Mouse (Mus musculus): ENCODE data around the gene Olfr1000. TPM values are rescaled to one million over a fixed set of nuclear protein-coding genes. Genes with fewer than 3 reads are reported as not detected.

The Olfr1000 gene
- not detected for polyA plus RNA-seq (2014; fragmentation: Illumina TruSeq; extraction: RNeasy Lipid Tissue Mini Kit (QIAGEN cat#74804); ENCODE audit: low read depth, low replicate concordance)

DNA sequence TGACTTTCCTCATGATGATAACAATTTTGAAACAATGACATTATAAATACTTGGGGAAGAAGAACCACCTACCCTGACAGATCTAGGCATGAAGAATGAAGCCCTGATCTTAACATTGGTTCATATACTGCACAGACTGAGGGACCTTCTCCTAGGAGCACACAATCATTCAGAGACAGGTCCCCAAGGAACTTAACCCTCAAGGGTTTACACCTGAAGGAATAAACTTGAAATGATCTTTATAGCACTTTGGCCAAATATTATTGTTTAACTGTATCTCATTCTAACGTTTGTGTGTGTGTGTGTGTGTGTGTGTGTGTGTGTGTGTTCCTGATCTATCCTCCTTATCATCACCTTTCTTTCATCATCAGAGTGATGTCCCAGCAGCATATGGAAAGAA lies at the start of gene Olfr1000:
Gene Olfr1000, minus strand, starts transcription at position 101 of the 400 bp plus-strand sequence.

DNA sequence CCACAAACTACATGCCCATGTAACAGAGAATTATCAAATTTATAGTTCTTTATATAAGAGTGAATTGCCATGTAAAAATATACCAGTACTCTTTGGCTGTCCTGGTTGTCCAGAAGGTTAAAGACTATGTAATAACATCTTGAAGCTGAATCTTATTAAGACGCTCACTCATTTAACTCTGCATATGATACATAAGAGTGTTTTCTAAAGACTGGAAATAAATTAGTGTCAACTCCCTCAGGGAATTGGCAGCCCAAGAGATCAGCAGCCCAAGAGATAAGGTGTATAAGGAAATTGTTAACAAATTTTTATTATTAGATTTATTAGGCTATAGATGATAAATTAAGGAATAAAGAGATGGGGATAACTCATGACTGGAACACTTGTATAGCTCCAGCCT lies 38.9 kb upstream of the Olfr1000 start, which contains the start of gene Olfr1002:
Gene Olfr1002, minus strand, starts transcription at position 101 of the 400 bp plus-strand sequence.

DNA sequence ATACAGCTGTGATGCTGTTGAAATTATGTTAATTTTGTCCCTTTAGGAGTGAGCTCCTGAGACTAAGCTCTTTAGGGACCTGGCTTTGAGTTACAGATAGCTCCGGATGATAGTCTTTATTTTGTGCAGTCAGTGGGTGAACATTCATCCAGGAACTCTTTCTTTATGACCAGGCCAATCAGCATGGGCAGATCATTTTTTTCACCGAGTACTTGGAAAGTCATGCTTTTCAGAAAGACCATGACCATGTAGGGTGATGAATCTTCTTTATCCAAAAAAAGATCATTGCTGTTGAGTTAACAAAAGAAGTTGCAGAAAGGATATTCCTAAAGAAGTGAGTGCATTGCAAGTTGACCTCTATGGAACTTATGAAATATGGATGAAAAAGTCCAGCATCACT lies 23.1 kb downstream of the Olfr1000 start, which contains the start of gene Olfr998:
Gene Olfr998, plus strand, starts transcription at position 301 of the 400 bp plus-strand sequence.

DNA sequence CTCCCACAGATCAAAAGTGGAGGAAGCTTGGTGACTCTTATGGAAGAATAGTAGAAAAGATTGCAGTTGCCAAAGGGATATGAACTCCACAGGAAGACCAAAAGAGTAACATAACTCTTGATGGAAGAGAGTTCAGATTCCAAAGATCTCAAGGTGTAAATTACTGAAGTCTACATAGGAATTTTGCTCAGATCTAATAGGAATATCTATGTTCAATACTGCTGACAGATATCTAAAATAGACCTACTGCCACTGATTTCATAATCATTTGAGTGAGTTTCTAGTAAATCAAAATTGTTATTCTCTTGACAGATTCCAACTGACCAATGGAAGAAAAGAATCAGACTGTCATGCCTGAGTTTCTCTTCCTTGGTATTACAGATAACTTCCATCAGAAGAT lies 32.8 kb downstream of the Olfr1000 start, which contains the start of gene Olfr996:
Gene Olfr996, plus strand, starts transcription at position 301 of the 400 bp plus-strand sequence.

Other genes starting within 250 kb of the Olfr1000 start
- not detected for gene Olfr988, start 248.7 kb downstream of the Olfr1000 start, polyA plus RNA-seq (2014; fragmentation: Illumina TruSeq; extraction: RNeasy Lipid Tissue Mini Kit (QIAGEN cat#74804); ENCODE audit: low read depth, low replicate concordance)
- gene Olfr992, start 202.4 kb downstream of the Olfr1000 start, polyA plus RNA-seq (2014; fragmentation: Illumina TruSeq; extraction: RNeasy Lipid Tissue Mini Kit (QIAGEN cat#74804); ENCODE audit: low read depth, low replicate concordance): not detected
- not detected for gene Olfr993, start 197.0 kb downstream of the Olfr1000 start, polyA plus RNA-seq (2014; fragmentation: Illumina TruSeq; extraction: RNeasy Lipid Tissue Mini Kit (QIAGEN cat#74804); ENCODE audit: low read depth, low replicate concordance)
- not detected for gene Olfr994, start 175.5 kb downstream of the Olfr1000 start, polyA plus RNA-seq (2014; fragmentation: Illumina TruSeq; extraction: RNeasy Lipid Tissue Mini Kit (QIAGEN cat#74804); ENCODE audit: low read depth, low replicate concordance)
- not detected for gene Olfr995, start 168.3 kb downstream of the Olfr1000 start, polyA plus RNA-seq (2014; fragmentation: Illumina TruSeq; extraction: RNeasy Lipid Tissue Mini Kit (QIAGEN cat#74804); ENCODE audit: low read depth, low replicate concordance)
- gene 4833423E24Rik, start 92.9 kb downstream of the Olfr1000 start, polyA plus RNA-seq (2014; fragmentation: Illumina TruSeq; extraction: RNeasy Lipid Tissue Mini Kit (QIAGEN cat#74804); ENCODE audit: low read depth, low replicate concordance): not detected
- gene Olfr996, start 32.7 kb downstream of the Olfr1000 start, polyA plus RNA-seq (2014; fragmentation: Illumina TruSeq; extraction: RNeasy Lipid Tissue Mini Kit (QIAGEN cat#74804); ENCODE audit: low read depth, low replicate concordance): not detected
- gene Olfr998, start 23.0 kb downstream of the Olfr1000 start, polyA plus RNA-seq (2014; fragmentation: Illumina TruSeq; extraction: RNeasy Lipid Tissue Mini Kit (QIAGEN cat#74804); ENCODE audit: low read depth, low replicate concordance): not detected
- not detected for gene Olfr1002, start 38.8 kb upstream of the Olfr1000 start, polyA plus RNA-seq (2014; fragmentation: Illumina TruSeq; extraction: RNeasy Lipid Tissue Mini Kit (QIAGEN cat#74804); ENCODE audit: low read depth, low replicate concordance)
- not detected for gene Olfr154, start 52.6 kb upstream of the Olfr1000 start, polyA plus RNA-seq (2014; fragmentation: Illumina TruSeq; extraction: RNeasy Lipid Tissue Mini Kit (QIAGEN cat#74804); ENCODE audit: low read depth, low replicate concordance)
- gene Olfr1006, start 66.9 kb upstream of the Olfr1000 start, polyA plus RNA-seq (2014; fragmentation: Illumina TruSeq; extraction: RNeasy Lipid Tissue Mini Kit (QIAGEN cat#74804); ENCODE audit: low read depth, low replicate concordance): not detected
- gene Olfr1008, start 77.5 kb upstream of the Olfr1000 start, polyA plus RNA-seq (2014; fragmentation: Illumina TruSeq; extraction: RNeasy Lipid Tissue Mini Kit (QIAGEN cat#74804); ENCODE audit: low read depth, low replicate concordance): not detected
- not detected for gene Olfr1009, start 103.5 kb upstream of the Olfr1000 start, polyA plus RNA-seq (2014; fragmentation: Illumina TruSeq; extraction: RNeasy Lipid Tissue Mini Kit (QIAGEN cat#74804); ENCODE audit: low read depth, low replicate concordance)
- gene Olfr1012, start 150.9 kb upstream of the Olfr1000 start, polyA plus RNA-seq (2014; fragmentation: Illumina TruSeq; extraction: RNeasy Lipid Tissue Mini Kit (QIAGEN cat#74804); ENCODE audit: low read depth, low replicate concordance): not detected
- not detected for gene Olfr1013, start 155.2 kb upstream of the Olfr1000 start, polyA plus RNA-seq (2014; fragmentation: Illumina TruSeq; extraction: RNeasy Lipid Tissue Mini Kit (QIAGEN cat#74804); ENCODE audit: low read depth, low replicate concordance)
- gene Olfr1014, start 160.8 kb upstream of the Olfr1000 start, polyA plus RNA-seq (2014; fragmentation: Illumina TruSeq; extraction: RNeasy Lipid Tissue Mini Kit (QIAGEN cat#74804); ENCODE audit: low read depth, low replicate concordance): not detected
- gene Olfr1015, start 170.1 kb upstream of the Olfr1000 start, polyA plus RNA-seq (2014; fragmentation: Illumina TruSeq; extraction: RNeasy Lipid Tissue Mini Kit (QIAGEN cat#74804); ENCODE audit: low read depth, low replicate concordance): not detected
- gene Olfr1016, start 190.6 kb upstream of the Olfr1000 start, polyA plus RNA-seq (2014; fragmentation: Illumina TruSeq; extraction: RNeasy Lipid Tissue Mini Kit (QIAGEN cat#74804); ENCODE audit: low read depth, low replicate concordance): not detected
- gene Olfr1018, start 206.6 kb upstream of the Olfr1000 start, polyA plus RNA-seq (2014; fragmentation: Illumina TruSeq; extraction: RNeasy Lipid Tissue Mini Kit (QIAGEN cat#74804); ENCODE audit: low read depth, low replicate concordance): not detected
- not detected for gene Olfr1019, start 233.6 kb upstream of the Olfr1000 start, polyA plus RNA-seq (2014; fragmentation: Illumina TruSeq; extraction: RNeasy Lipid Tissue Mini Kit (QIAGEN cat#74804); ENCODE audit: low read depth, low replicate concordance)
- gene Olfr1020, start 235.1 kb upstream of the Olfr1000 start, polyA plus RNA-seq (2014; fragmentation: Illumina TruSeq; extraction: RNeasy Lipid Tissue Mini Kit (QIAGEN cat#74804); ENCODE audit: low read depth, low replicate concordance): not detected